Mouse (Mus musculus) thymus, adult 2 months (tissue): Measurements from ENCODE around the gene Insm2. TPM values are rescaled to one million over a fixed set of nuclear protein-coding genes. Genes with fewer than 3 reads are reported as not detected.
A peak's percentile ranks its signal among the peaks of the same experiment; 100 is the strongest.
"Not testable (repeated sequence)": the region's sequence is repeated elsewhere in the genome, so short reads cannot be mapped to it uniquely, and the experiment has no call there.

Experiments
- DNase-seq: peaks from one replicate; pipeline ENCODE4 v3.0.0; 2021
- H3K27ac ChIP-seq: fragments of 200-500 bp; 2 replicates; pipeline ENCODE4 v1.5.1; 2012; ENCODE audit warnings: low read length, control low read depth; ENCODE audit not compliant: control insufficient read depth, insufficient read depth
- H3K27me3 ChIP-seq: fragments of 200-500 bp; 2 replicates; pipeline ENCODE4 v1.6.1; 2012; ENCODE audit warnings: mild to moderate bottlenecking, low read length, moderate library complexity, mixed read lengths; ENCODE audit not compliant: control insufficient read depth, insufficient read depth
- H3K36me3 ChIP-seq: fragments of 200-500 bp; 2 replicates; pipeline ENCODE4 v1.6.1; 2012; ENCODE audit warnings: mild to moderate bottlenecking, low read length, moderate library complexity; ENCODE audit not compliant: control insufficient read depth, insufficient read depth
- H3K4me1 ChIP-seq: fragments of 200-500 bp; replicated peaks from 2 replicates; pipeline ENCODE4 v1.6.1; 2012; ENCODE audit warnings: low read length; ENCODE audit not compliant: control insufficient read depth, insufficient read depth
- H3K4me3 ChIP-seq: fragments of 200-500 bp; 2 replicates; pipeline ENCODE4 v1.5.1; 2012; ENCODE audit warnings: mild to moderate bottlenecking, low read length, control low read depth, moderate library complexity; ENCODE audit not compliant: control insufficient read depth, insufficient read depth
- CTCF ChIP-seq: fragments of 200-500 bp; IDR thresholded peaks from 2 replicates; pipeline ENCODE4 v1.5.1; 2012; ENCODE audit warnings: mild to moderate bottlenecking, control low read depth, low read length, moderate library complexity, borderline replicate concordance; ENCODE audit not compliant: control insufficient read depth, poor library complexity, insufficient read depth; ENCODE audit errors: extremely low read depth
- POLR2A ChIP-seq: fragments of 200-500 bp; IDR thresholded peaks from 2 replicates; pipeline ENCODE4 v1.6.1; 2012; ENCODE audit warnings: mild to moderate bottlenecking, low read length, control low read depth, moderate library complexity; ENCODE audit not compliant: control insufficient read depth, poor library complexity, insufficient read depth; ENCODE audit errors: extremely low read depth
- WGBS: fragments of 180-500 bp; shearing (Covaris S2); methylation state at CpG from one replicate; pipeline ENCODE4 v1.1.7; 2018; 5-methylcytosine and 5-hydroxymethylcytosine counted together
- polyA plus RNA-seq: library from polyadenylated mRNA; depleted of rRNA; stranded (reverse); fragments of >200 nt; gene quantifications from 2 replicates; pipeline ENCODE4 v1.2.3, GENCODE M21; 2012; rRNA removed

Insm2 gene
- polyA plus RNA-seq = 0.03 and 0.10 TPM in 2 replicates

- peak; percentile 7 for DNase-seq
- H3K36me3 ChIP-seq = no peaks in the 10 kb centered on the region
- H3K27ac ChIP-seq = no peak within 1 kb of the TSS
- peaks cover 8% of the 10 kb centered on the region; the same call in 1 of the 2 replicates for H3K4me1 ChIP-seq
- WGBS = 3% methylated on average over 75 of the region's 77 CpGs
- peaks cover 7% of the 10 kb centered on the region; the same call in 1 of the 2 replicates for H3K27me3 ChIP-seq
- TF ChIP-seq POLR2A (no peak), CTCF (no peak)
- H3K4me3 ChIP-seq = no peak within 1 kb of the TSS
Observed at GRCm38 (mm10) chr12:55598887-55599561, at the start of gene Insm2. Insm2 (plus strand) TSS chr12:55599427.

DNA sequence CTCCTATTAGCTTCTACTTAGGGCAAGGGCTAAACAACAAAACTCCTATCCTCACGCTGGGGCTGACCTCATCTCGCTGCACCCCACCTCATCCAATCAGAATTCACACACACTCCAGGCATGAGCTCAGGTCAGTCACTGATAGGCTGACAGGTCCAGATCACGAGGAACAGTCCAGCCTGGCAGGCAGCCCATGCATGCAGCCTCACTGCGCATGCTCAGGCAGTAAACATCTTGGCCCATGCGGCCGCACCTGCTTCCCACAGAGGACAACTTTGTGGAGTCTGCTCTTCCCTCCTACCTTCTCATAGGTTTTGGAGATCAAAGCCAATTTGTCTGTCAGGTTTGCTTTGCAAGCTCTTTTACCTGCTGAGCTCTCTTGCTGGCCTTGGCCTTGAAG is 44.3 kb upstream of the Insm2 start:
- H3K27ac ChIP-seq, H3K4me1 ChIP-seq, H3K36me3 ChIP-seq, DNase-seq, H3K4me3 ChIP-seq, H3K27me3 ChIP-seq: not testable (repeated sequence)
- 89% methylated on average over 6 of the region's 6 CpGs for WGBS

DNA sequence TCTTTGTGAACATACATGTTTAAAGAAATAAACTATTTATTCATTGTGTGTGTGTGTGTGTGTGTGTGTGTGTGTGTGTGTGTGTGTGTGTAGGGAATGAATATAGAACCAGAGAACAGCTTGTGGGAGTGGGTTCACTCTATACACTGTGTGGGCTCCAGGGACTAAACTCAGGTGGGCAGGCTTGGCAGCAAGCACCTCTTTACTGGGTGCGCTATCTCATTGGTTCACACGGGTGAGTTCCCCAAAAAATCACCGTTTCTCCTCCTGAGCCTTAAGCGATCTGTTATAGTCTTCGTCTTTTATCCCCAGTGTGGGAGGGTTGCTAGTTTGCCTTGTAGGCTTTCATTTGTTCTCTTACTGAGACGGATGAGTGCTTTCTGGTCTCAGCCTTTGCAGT is 41.4 kb upstream of the Insm2 start:
- TF ChIP-seq POLR2A (no peak), CTCF (no peak)
- 87% methylated on average over 6 of the region's 6 CpGs for WGBS
- no peaks in the 10 kb centered on the region for H3K36me3 ChIP-seq

GRCm38 (mm10) chr12:55559184-55559855 is 39.9 kb upstream of the Insm2 start:
- TF ChIP-seq CTCF = no peak
- TF ChIP-seq POLR2A = no peak
- no peaks in the 10 kb centered on the region for H3K36me3 ChIP-seq
- WGBS = 83% methylated on average over 12 of the region's 12 CpGs
- H3K4me1 ChIP-seq = no peaks in the 10 kb centered on the region
- H3K4me3 ChIP-seq = no peak overlapping the region
- DNase-seq = no peak
- H3K27me3 ChIP-seq = no peaks in the 10 kb centered on the region
- H3K27ac ChIP-seq = no peak overlapping the region

More for the DNA sequence above, 41.4 kb upstream of the Insm2 start:
- Histone ChIP-seq H3K27ac (no peak overlapping the region), H3K27me3 (no peaks in the 10 kb centered on the region), H3K4me1 (no peaks in the 10 kb centered on the region), H3K4me3 (no peak overlapping the region)
- DNase-seq = no peak

GRCm38 (mm10) chr12:55560025-55560690 is 39.1 kb upstream of the Insm2 start:
- H3K27ac ChIP-seq = no peak overlapping the region
- no peak for TF ChIP-seq CTCF
- no peak for TF ChIP-seq POLR2A
- H3K4me1 ChIP-seq = no peaks in the 10 kb centered on the region
- peak overlapping the region; percentile 40 for H3K4me3 ChIP-seq
- no peaks in the 10 kb centered on the region for H3K27me3 ChIP-seq
- 13% methylated on average over 19 of the region's 19 CpGs for WGBS
- H3K36me3 ChIP-seq = no peaks in the 10 kb centered on the region
- DNase-seq = peak; percentile 54

DNA sequence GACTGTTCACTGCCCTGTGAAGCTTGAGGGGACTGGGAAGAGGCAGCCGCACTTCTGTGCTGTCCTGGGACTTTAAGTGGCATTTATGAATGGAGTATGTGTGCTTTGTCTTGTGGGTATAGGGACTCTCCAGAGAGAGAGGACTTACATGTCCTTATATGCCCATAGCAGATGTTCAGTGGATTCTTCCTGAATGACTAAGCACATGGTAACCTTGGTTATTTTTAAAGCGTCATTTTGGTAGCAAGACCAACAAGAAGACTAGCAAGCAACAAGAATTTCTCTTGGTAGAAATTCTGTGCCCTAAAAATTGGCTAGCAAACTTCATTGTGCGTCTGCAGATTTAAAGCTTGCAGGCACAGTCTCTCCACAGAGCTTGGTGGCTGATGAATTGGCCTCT is 35.5 kb upstream of the Insm2 start:
- WGBS = 81% methylated on average over 3 of the region's 3 CpGs
- Histone ChIP-seq H3K27me3 (no peaks in the 10 kb centered on the region), H3K4me1 (no peaks in the 10 kb centered on the region), H3K4me3 (no peak overlapping the region), H3K27ac (no peak overlapping the region), H3K36me3 (no peaks in the 10 kb centered on the region)
- DNase-seq = no peak
- TF ChIP-seq CTCF (no peak), POLR2A (no peak)

DNA sequence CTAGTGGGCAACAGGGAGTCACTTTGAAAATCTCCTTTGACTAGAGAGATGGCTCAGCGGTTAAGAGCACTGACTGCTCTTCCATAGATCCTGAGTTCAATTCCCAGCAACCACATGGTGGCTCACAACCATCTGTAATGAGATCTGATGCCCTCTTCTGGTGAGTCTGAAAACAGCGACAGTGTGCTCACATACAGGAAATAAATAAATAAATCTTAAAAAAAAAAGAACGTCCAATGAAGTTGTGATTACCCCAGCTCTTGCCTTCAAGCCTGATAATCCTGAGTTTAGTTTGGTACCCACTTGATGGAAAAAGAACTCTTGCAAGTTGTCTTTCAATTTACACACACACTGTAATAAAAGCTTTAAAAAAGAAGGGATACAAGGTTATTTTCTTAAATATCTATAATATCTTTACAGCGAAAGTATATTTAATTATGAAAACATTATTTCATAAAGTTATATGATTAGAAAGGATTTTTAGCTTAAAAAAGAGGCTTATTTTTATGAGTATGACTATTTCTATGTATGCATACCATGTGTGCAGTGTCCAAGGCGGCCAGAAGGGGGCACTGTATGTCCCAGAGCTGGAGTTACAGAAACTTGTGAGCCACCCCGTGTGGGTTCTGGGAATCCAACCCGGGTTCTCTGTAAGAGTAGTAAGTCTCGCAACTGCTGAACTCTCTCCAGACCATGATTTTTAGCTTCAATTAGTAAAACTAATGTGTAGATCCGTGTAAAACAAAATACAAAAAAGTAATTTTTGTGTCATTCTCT is 34.9 kb upstream of the Insm2 start:
- TF ChIP-seq POLR2A = no peak
- no peak for TF ChIP-seq CTCF
- H3K4me3 ChIP-seq = no peak overlapping the region
- H3K4me1 ChIP-seq = no peaks in the 10 kb centered on the region
- no peaks in the 10 kb centered on the region for H3K27me3 ChIP-seq
- H3K27ac ChIP-seq = no peak overlapping the region
- WGBS = 92% methylated on average over 9 of the region's 9 CpGs
- DNase-seq = peak; percentile 7
- H3K36me3 ChIP-seq = no peaks in the 10 kb centered on the region
